In genomic region chr5:112286984-112287641, GRCm38 (mm10) we compare ENCODE assay signal across 12 mouse cellular contexts. TPM values are rescaled to one million over a fixed set of nuclear protein-coding genes. Genes with fewer than 3 reads are reported as not detected.
A peak's percentile ranks its signal among the peaks of the same experiment; 100 is the strongest.
DNase-seq lines count a peak whose midpoint lies in the region; ATAC-seq and TF ChIP-seq lines count a peak whose summit lies in the region.
"Had no signal": no experiment of that assay in that cellular context is flagged by ENCODE, and none has a peak within 500 bp of the region (broad histone marks: within the 10 kb centered on the region; RNA-seq: fewer than 3 reads in every experiment).

No protein-coding gene starts in this region.

- no peak for TF ChIP-seq POLR2A in CH12.LX (IDR thresholded peaks at IDR 0.05; ENCODE audit: low read depth, low read length)

- TF ChIP-seq RAD21 in CH12.LX (IDR thresholded peaks at IDR 0.05; ENCODE audit: low read depth, low read length) = no peak

- H3K36me3 ChIP-seq in CH12.LX (replicated peaks in 1 of 2; ENCODE audit: control insufficient read depth in 1 of 2, insufficient read depth in 1 of 2, low read length in 1 of 2) = peaks cover 0 to 22% of the 10 kb centered on the region in 2 experiments
- H3K36me3 ChIP-seq in intestine, embryonic 16.5 days (ENCODE audit: control insufficient read depth, insufficient read depth, low read length) = no peaks in the 10 kb centered on the region
- no peaks in the 10 kb centered on the region for H3K36me3 ChIP-seq in forebrain, postnatal 0 days (ENCODE audit: insufficient read depth)
- H3K36me3 ChIP-seq in hindbrain, embryonic 10.5 days = no peaks in the 10 kb centered on the region
- H3K36me3 ChIP-seq: limb, embryonic 15.5 days; neural tube, embryonic 12.5 days had no signal

- H3K4me1 ChIP-seq in CH12.LX (ENCODE audit: control insufficient read depth in 1 of 2, insufficient read depth in 2 of 2) = peaks cover 25 to 69% of the 10 kb centered on the region in 2 experiments
- peaks cover 26% of the 10 kb centered on the region for H3K4me1 ChIP-seq in intestine, embryonic 16.5 days (ENCODE audit: control insufficient read depth, insufficient read depth, low read length)
- H3K4me1 ChIP-seq in forebrain, postnatal 0 days (ENCODE audit: insufficient read depth) = no peaks in the 10 kb centered on the region
- H3K4me1 ChIP-seq in hindbrain, embryonic 10.5 days (replicated peaks) = peaks cover 53% of the 10 kb centered on the region

- H3K4me3 ChIP-seq in gastrocnemius, adult 2 months = no peak overlapping the region; the same call in 1 of the 2 replicates
- H3K4me3 ChIP-seq in CH12.LX (replicated peaks in 1 of 3; ENCODE audit: low read depth in 2 of 3, low read length in 2 of 3, poor library complexity in 1 of 3) = no peak overlapping the region
- no peak overlapping the region for H3K4me3 ChIP-seq in intestine, embryonic 16.5 days (ENCODE audit: low read length)
- H3K4me3 ChIP-seq in forebrain, postnatal 0 days (ENCODE audit: low read depth, low read length) = no peak overlapping the region
- H3K4me3 ChIP-seq in hindbrain, embryonic 10.5 days = no peak overlapping the region
- H3K4me3 ChIP-seq: limb, embryonic 15.5 days; neural tube, embryonic 12.5 days had no signal

- in situ Hi-C loops in CH12.LX (cut with MboI; ENCODE audit: low pct_ligation_motif_present, low pct_unique_long_range_greater_than_20kb, low sequenced_read_pairs) = no loop called here

- no peak overlapping the region for H3K9ac ChIP-seq in CH12.LX (ENCODE audit: insufficient read depth, low read depth)
- peak overlapping the region; percentile 36 for H3K9ac ChIP-seq in intestine, embryonic 16.5 days (ENCODE audit: low read depth, low read length)
- no peak overlapping the region for H3K9ac ChIP-seq in forebrain, postnatal 0 days
- H3K9ac ChIP-seq: limb, embryonic 15.5 days; neural tube, embryonic 12.5 days had no signal

- intact Hi-C loops in gastrocnemius, adult 2 months (cut with DNase I) = no loop called here
- intact Hi-C loops in gastrocnemius, postnatal 36 days (cut with DNase I) = no loop called here

- DNase-seq in gastrocnemius, adult 2 months = no peak
- DNase-seq in gastrocnemius, postnatal 36 days = no peak
- peak; percentile 75 for DNase-seq in CH12.LX (ENCODE audit: extremely low read depth)
- no peak for DNase-seq in embryo, embryonic 11 days
- no peak for DNase-seq in forebrain, postnatal 0 days
- no peak for DNase-seq in hindbrain, embryonic 10.5 days (ENCODE audit: low spot score)
- DNase-seq: adrenal gland, postnatal 36 days; gastrocnemius, postnatal 10 days had no signal

- H3K9me3 ChIP-seq in CH12.LX (replicated peaks; ENCODE audit: low read length) = no peaks in the 10 kb centered on the region
- H3K9me3 ChIP-seq in intestine, embryonic 16.5 days (ENCODE audit: control insufficient read depth, low read length) = no peaks in the 10 kb centered on the region
- no peaks in the 10 kb centered on the region for H3K9me3 ChIP-seq in forebrain, postnatal 0 days (ENCODE audit: low read length)
- no peaks in the 10 kb centered on the region for H3K9me3 ChIP-seq in hindbrain, embryonic 10.5 days
- H3K9me3 ChIP-seq: limb, embryonic 15.5 days; neural tube, embryonic 12.5 days had no signal

- dilution Hi-C loops in CH12.LX (cut with MboI; ENCODE audit: extremely low pct_ligation_motif_present, extremely low pct_unique_long_range_greater_than_20kb, low sequenced_read_pairs) = no loop called here

- no peak for TF ChIP-seq CTCF in gastrocnemius, adult 2 months (IDR thresholded peaks at IDR 0.05)
- TF ChIP-seq CTCF in CH12.LX (conservative IDR thresholded peaks at IDR 0.05 in 1 of 2, IDR thresholded peaks at IDR 0.05 in 1 of 2; ENCODE audit: low read depth in 2 of 2, low read length in 2 of 2) = no peak
- no peak for TF ChIP-seq CTCF in forebrain, postnatal 0 days (IDR thresholded peaks at IDR 0.05; ENCODE audit: low read depth)

- no peaks in the 10 kb centered on the region for H3K27me3 ChIP-seq in CH12.LX (replicated peaks)
- H3K27me3 ChIP-seq in intestine, embryonic 16.5 days (replicated peaks; ENCODE audit: control insufficient read depth, insufficient read depth, low read length) = no peaks in the 10 kb centered on the region
- H3K27me3 ChIP-seq in forebrain, postnatal 0 days (ENCODE audit: insufficient read depth, low read length) = no peaks in the 10 kb centered on the region
- H3K27me3 ChIP-seq in hindbrain, embryonic 10.5 days (ENCODE audit: insufficient read depth, poor library complexity, severe bottlenecking) = no peaks in the 10 kb centered on the region
- H3K27me3 ChIP-seq: limb, embryonic 15.5 days; neural tube, embryonic 12.5 days had no signal

- H3K4me2 ChIP-seq in CH12.LX (ENCODE audit: insufficient read depth, low read depth, poor library complexity, severe bottlenecking) = peak overlapping the region; percentile 44
- H3K4me2 ChIP-seq in intestine, embryonic 16.5 days (ENCODE audit: low read depth, low read length) = no peak overlapping the region
- H3K4me2 ChIP-seq in forebrain, postnatal 0 days (ENCODE audit: low read depth) = no peak overlapping the region
- H3K4me2 ChIP-seq: limb, embryonic 15.5 days; neural tube, embryonic 12.5 days had no signal

- ATAC-seq in intestine, embryonic 16.5 days = peak; percentile 54
- ATAC-seq in neutrophil, adult 5-6 weeks (ENCODE audit: extremely low read depth, insufficient number of reproducible peaks, low FRiP score, poor library complexity, severe bottlenecking) = peak; percentile 77
- no peak for ATAC-seq in forebrain, postnatal 0 days

- peak; percentile 64 for TF ChIP-seq EP300 in CH12.LX (IDR thresholded peaks at IDR 0.05; ENCODE audit: low read length)

- H3K79me2 ChIP-seq in CH12.LX (replicated peaks; ENCODE audit: control insufficient read depth, extremely low read depth, insufficient read depth, poor library complexity, severe bottlenecking) = no peaks in the 10 kb centered on the region

- peak overlapping the region; percentile 77 for H3K27ac ChIP-seq in gastrocnemius, adult 2 months
- H3K27ac ChIP-seq in CH12.LX (ENCODE audit: insufficient read depth, low read depth) = peak overlapping the region; percentile 17; the same call in 1 of the 2 replicates
- peak overlapping the region; percentile 73 for H3K27ac ChIP-seq in intestine, embryonic 16.5 days (ENCODE audit: low read length)
- H3K27ac ChIP-seq in forebrain, postnatal 0 days (ENCODE audit: low read depth, low read length) = no peak overlapping the region
- H3K27ac ChIP-seq in hindbrain, embryonic 10.5 days = no peak overlapping the region
- H3K27ac ChIP-seq: limb, embryonic 15.5 days; neural tube, embryonic 12.5 days had no signal

- WGBS in intestine, embryonic 16.5 days = 55% methylated on average over 11 of the region's 11 CpGs
- 81% methylated on average over 11 of the region's 11 CpGs for WGBS in forebrain, postnatal 0 days
- WGBS in hindbrain, embryonic 10.5 days = 82% methylated on average over 11 of the region's 11 CpGs

RNA-seq across cellular contexts. Expression of gene Tpst2, which starts 10.6 kb away (rescaled TPM):
- total RNA-seq in gastrocnemius, adult 2 months (2021) = 10 to 100 TPM; 12.6 to 25.4 TPM
- 10 to 100 TPM; 14.4 to 17.0 TPM for total RNA-seq in gastrocnemius, postnatal 36 days (2021)
- total RNA-seq in CH12.LX (2012; rRNA removed) = 20.6 and 20.7 TPM in 2 replicates
- total RNA-seq in CH12.LX (2014; rRNA removed) = 12.6 and 13.3 TPM in 2 replicates
- polyA plus RNA-seq in CH12.LX (2012; ENCODE audit: insufficient read length, low read depth) = 10.8 and 15.6 TPM in 2 replicates
- 47.4 and 52.0 TPM in 2 replicates for polyA plus RNA-seq in intestine, embryonic 16.5 days (2015; fragmentation: Nextera tagmentation; extraction: Ambion mirVana)
- total RNA-seq in neutrophil, adult 5-6 weeks (2017) = 46.1 and 53.4 TPM in 2 replicates
- total RNA-seq in forebrain, postnatal 0 days (2014; rRNA removed) = 43.4 and 45.0 TPM in 2 replicates
- 37.9 and 39.0 TPM in 2 replicates for polyA plus RNA-seq in forebrain, postnatal 0 days (2015; fragmentation: Nextera tagmentation; extraction: Ambion mirVana)
- polyA plus RNA-seq in hindbrain, embryonic 10.5 days (2016; fragmentation: Nextera tagmentation; extraction: Ambion mirVana) = 37.2 and 40.9 TPM in 2 replicates

RNA-seq across cellular contexts. Expression of gene Crybb1, which starts 31.5 kb away (rescaled TPM):
- total RNA-seq in gastrocnemius, adult 2 months (2021) = 1 to 10 TPM; 1.6 to 3.7 TPM
- 1 to 10 TPM; 2.4 to 4.1 TPM for total RNA-seq in gastrocnemius, postnatal 36 days (2021)
- total RNA-seq in CH12.LX (2012; rRNA removed) (not detected in 2 replicates), CH12.LX (2014; rRNA removed) (not detected in 2 replicates)
- polyA plus RNA-seq in CH12.LX (2012; ENCODE audit: insufficient read length, low read depth) = not detected in 2 replicates
- 2.7 and 2.9 TPM in 2 replicates for polyA plus RNA-seq in intestine, embryonic 16.5 days (2015; fragmentation: Nextera tagmentation; extraction: Ambion mirVana)
- total RNA-seq in neutrophil, adult 5-6 weeks (2017) = not detected in 2 replicates
- total RNA-seq in forebrain, postnatal 0 days (2014; rRNA removed) = 5.0 and 6.3 TPM in 2 replicates
- polyA plus RNA-seq in forebrain, postnatal 0 days (2015; fragmentation: Nextera tagmentation; extraction: Ambion mirVana) = 10.4 and 10.8 TPM in 2 replicates
- 0.19 and 0.42 TPM in 2 replicates for polyA plus RNA-seq in hindbrain, embryonic 10.5 days (2016; fragmentation: Nextera tagmentation; extraction: Ambion mirVana)

RNA-seq across cellular contexts. Expression of gene Cryba4, which starts 34.8 kb away (rescaled TPM):
- total RNA-seq in gastrocnemius, adult 2 months (2021) = under 1 TPM in 1 of 2 experiments, not detected in 1; 0.86 TPM
- under 1 TPM in 1 of 2 experiments, not detected in 1; 0.61 TPM for total RNA-seq in gastrocnemius, postnatal 36 days (2021)
- total RNA-seq in CH12.LX (2012; rRNA removed) (0.25 TPM in 1 of 2 replicates, not detected in the other), CH12.LX (2014; rRNA removed) (not detected in 2 replicates)
- not detected in 2 replicates for polyA plus RNA-seq in CH12.LX (2012; ENCODE audit: insufficient read length, low read depth)
- 1.3 and 1.5 TPM in 2 replicates for polyA plus RNA-seq in intestine, embryonic 16.5 days (2015; fragmentation: Nextera tagmentation; extraction: Ambion mirVana)
- total RNA-seq in neutrophil, adult 5-6 weeks (2017) = 1.2 and 2.9 TPM in 2 replicates
- 2.5 TPM in 1 of 2 replicates, not detected in the other for total RNA-seq in forebrain, postnatal 0 days (2014; rRNA removed)
- 2.4 and 2.6 TPM in 2 replicates for polyA plus RNA-seq in forebrain, postnatal 0 days (2015; fragmentation: Nextera tagmentation; extraction: Ambion mirVana)
- polyA plus RNA-seq in hindbrain, embryonic 10.5 days (2016; fragmentation: Nextera tagmentation; extraction: Ambion mirVana) = 0.35 and 1.4 TPM in 2 replicates

RNA-seq across cellular contexts. Expression of gene Tfip11, which starts 39.0 kb away (rescaled TPM):
- 10 to 100 TPM; 10.6 to 15.5 TPM for total RNA-seq in gastrocnemius, adult 2 months (2021)
- total RNA-seq in gastrocnemius, postnatal 36 days (2021) = 10 to 100 TPM; 12.0 to 12.4 TPM
- total RNA-seq in CH12.LX (2012; rRNA removed) (23.8 and 29.0 TPM in 2 replicates), CH12.LX (2014; rRNA removed) (6.6 and 8.8 TPM in 2 replicates)
- 28.6 and 31.7 TPM in 2 replicates for polyA plus RNA-seq in CH12.LX (2012; ENCODE audit: insufficient read length, low read depth)
- 26.6 and 26.8 TPM in 2 replicates for polyA plus RNA-seq in intestine, embryonic 16.5 days (2015; fragmentation: Nextera tagmentation; extraction: Ambion mirVana)
- total RNA-seq in neutrophil, adult 5-6 weeks (2017) = 25.7 and 34.3 TPM in 2 replicates
- 15.6 and 20.8 TPM in 2 replicates for total RNA-seq in forebrain, postnatal 0 days (2014; rRNA removed)
- 20.5 and 26.9 TPM in 2 replicates for polyA plus RNA-seq in forebrain, postnatal 0 days (2015; fragmentation: Nextera tagmentation; extraction: Ambion mirVana)
- polyA plus RNA-seq in hindbrain, embryonic 10.5 days (2016; fragmentation: Nextera tagmentation; extraction: Ambion mirVana) = 39.9 and 43.7 TPM in 2 replicates

RNA-seq across cellular contexts. Expression of gene Srrd, which starts 55.7 kb away (rescaled TPM):
- total RNA-seq in gastrocnemius, adult 2 months (2021) = 1 to 10 TPM; 4.2 to 5.6 TPM
- 1 to 10 TPM; 2.8 to 3.4 TPM for total RNA-seq in gastrocnemius, postnatal 36 days (2021)
- total RNA-seq in CH12.LX (2012; rRNA removed) (22.3 and 23.7 TPM in 2 replicates), CH12.LX (2014; rRNA removed) (31.7 and 32.7 TPM in 2 replicates)
- polyA plus RNA-seq in CH12.LX (2012; ENCODE audit: insufficient read length, low read depth) = 23.4 and 27.1 TPM in 2 replicates
- polyA plus RNA-seq in intestine, embryonic 16.5 days (2015; fragmentation: Nextera tagmentation; extraction: Ambion mirVana) = 28.5 and 30.4 TPM in 2 replicates
- total RNA-seq in neutrophil, adult 5-6 weeks (2017) = 11.1 and 18.3 TPM in 2 replicates
- 61.5 and 67.9 TPM in 2 replicates for total RNA-seq in forebrain, postnatal 0 days (2014; rRNA removed)
- polyA plus RNA-seq in forebrain, postnatal 0 days (2015; fragmentation: Nextera tagmentation; extraction: Ambion mirVana) = 51.1 and 52.2 TPM in 2 replicates
- polyA plus RNA-seq in hindbrain, embryonic 10.5 days (2016; fragmentation: Nextera tagmentation; extraction: Ambion mirVana) = 52.5 and 53.2 TPM in 2 replicates

Comparison
In these comparisons a context has a peak if more than half of its experiments do, and no peak if none do; other contexts are left out.
1. H3K27ac ChIP-seq: peak in gastrocnemius, adult 2 months (single experiment), CH12.LX (single experiment) and intestine, embryonic 16.5 days (single experiment); none in forebrain, postnatal 0 days (single experiment) and hindbrain, embryonic 10.5 days (single experiment).